Mouse (Mus musculus): ENCODE measurements around the gene Ptrh2.

DNA sequence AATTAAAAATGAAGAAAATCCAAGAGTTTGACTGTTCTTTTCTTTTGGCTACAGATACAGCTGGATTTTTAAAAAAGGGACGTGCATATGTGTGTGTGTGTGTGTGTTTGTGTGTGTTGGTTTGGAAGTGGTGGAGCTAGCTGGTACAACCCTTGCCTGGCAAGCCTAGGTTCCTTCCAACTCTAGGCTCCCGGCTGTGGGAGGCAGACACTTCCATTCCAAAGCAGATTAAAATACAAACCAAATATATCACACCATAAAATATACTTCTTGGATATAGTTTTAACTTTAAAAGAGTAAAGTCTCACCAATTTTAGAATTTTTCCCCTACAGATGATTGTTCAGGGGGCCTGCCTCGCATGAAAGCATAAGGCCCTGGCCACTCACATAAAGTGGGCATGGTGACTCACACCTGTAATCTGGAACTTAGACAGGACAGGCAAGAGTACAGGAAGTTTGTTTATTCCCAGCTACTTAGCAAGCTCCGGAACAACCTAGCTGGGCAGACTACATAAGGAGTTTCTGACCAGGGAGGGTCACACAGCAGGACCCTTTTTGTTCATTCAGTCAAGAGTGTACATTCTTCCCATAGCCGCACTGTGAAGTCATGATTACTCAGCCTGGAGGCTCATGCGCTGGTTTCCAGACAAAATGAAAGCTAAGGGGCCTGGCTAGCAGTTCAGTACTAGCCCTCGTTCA lies 37.5 kb upstream of the Ptrh2 start:
- no peak for TF ChIP-seq EP300 (optimal IDR thresholded peaks at IDR 0.05)
- no peak for TF ChIP-seq CTCF (IDR thresholded peaks at IDR 0.05; ENCODE audit: low read depth)

Measured in stomach, postnatal 0 days (tissue).